Mouse (Mus musculus) neural tube, embryonic 14.5 days (tissue): ENCODE measurements around the gene Amigo2. TPM values are rescaled to one million over a fixed set of nuclear protein-coding genes. Genes with fewer than 3 reads are reported as not detected.
A peak's percentile ranks its signal among the peaks of the same experiment; 100 is the strongest.

ENCODE experiments used
- ATAC-seq: fragments of 200-750 bp; cut with Nextera tagmentation; 2 replicates; pipeline ENCODE4 v1.8.0; 2017; ENCODE audit warnings: low read depth, mild to moderate bottlenecking, moderate TSS enrichment, moderate library complexity
- H3K27ac ChIP-seq: fragments of 300-500 bp; sonication (generic); 2 replicates; pipeline ENCODE4 v1.5.1; 2014; ENCODE audit warnings: low read depth, mild to moderate bottlenecking, control low read depth, low read length, moderate library complexity, mixed read lengths
- H3K27me3 ChIP-seq: fragments of 300-500 bp; sonication (generic); 2 replicates; pipeline ENCODE4 v1.6.1; 2014; ENCODE audit warnings: low read length; ENCODE audit not compliant: control insufficient read depth, insufficient read depth
- H3K36me3 ChIP-seq: fragments of 300-500 bp; sonication (generic); 2 replicates; pipeline ENCODE4 v1.6.1; 2014; ENCODE audit warnings: low read length, mixed read lengths; ENCODE audit not compliant: control insufficient read depth, insufficient read depth
- H3K4me1 ChIP-seq: fragments of 300-500 bp; sonication (generic); 2 replicates; pipeline ENCODE4 v1.6.1; 2014; ENCODE audit warnings: low read length; ENCODE audit not compliant: control insufficient read depth, insufficient read depth
- H3K4me2 ChIP-seq: fragments of 300-500 bp; sonication (generic); 2 replicates; pipeline ENCODE4 v1.6.1; 2014; ENCODE audit warnings: mild to moderate bottlenecking, low read depth, low read length, control low read depth
- H3K4me3 ChIP-seq: fragments of 300-500 bp; sonication (generic); 2 replicates; pipeline ENCODE4 v1.5.1; 2014; ENCODE audit warnings: low read depth, low read length, control low read depth, mixed read lengths
- H3K9ac ChIP-seq: fragments of 300-500 bp; sonication (generic); replicated peaks from 2 replicates; pipeline ENCODE4 v1.6.1; 2014; ENCODE audit warnings: low read depth, mild to moderate bottlenecking, control low read depth, low read length, mixed read lengths
- H3K9me3 ChIP-seq: fragments of 300-500 bp; sonication (generic); 2 replicates; pipeline ENCODE4 v1.6.1; 2016; ENCODE audit warnings: low read length; ENCODE audit not compliant: control insufficient read depth
- WGBS: fragments of 180-500 bp; shearing (Covaris S2); extraction: QIAGEN DNeasy Blood & Tissue Kit; methylation state at CpG from one replicate; pipeline ENCODE4 v1.1.7; 2014; 5-methylcytosine and 5-hydroxymethylcytosine counted together
- polyA plus RNA-seq: library from polyadenylated mRNA; unstranded; fragments of >200 nt; fragmentation: Nextera tagmentation; extraction: Ambion mirVana; gene quantifications from 2 replicates; pipeline ENCODE4 v1.2.1, GENCODE M21; 2014

Amigo2 gene
- polyA plus RNA-seq, 1 experiment from 2014 or later: 8.5 TPM

GRCm38 (mm10) chr15:97258483-97259230 lies 11.6 kb upstream of the Amigo2 start:
- H3K27me3 ChIP-seq: no peaks in the 10 kb centered on the region
- H3K4me1 ChIP-seq: no peaks in the 10 kb centered on the region
- no peak for ATAC-seq
- no peaks in the 10 kb centered on the region for H3K36me3 ChIP-seq
- no peak overlapping the region for H3K4me2 ChIP-seq
- no peak overlapping the region for H3K9ac ChIP-seq
- no peak overlapping the region for H3K4me3 ChIP-seq
- H3K27ac ChIP-seq: no peak overlapping the region
- 90% methylated on average over 17 of the region's 17 CpGs for WGBS
- no peaks in the 10 kb centered on the region for H3K9me3 ChIP-seq

DNA sequence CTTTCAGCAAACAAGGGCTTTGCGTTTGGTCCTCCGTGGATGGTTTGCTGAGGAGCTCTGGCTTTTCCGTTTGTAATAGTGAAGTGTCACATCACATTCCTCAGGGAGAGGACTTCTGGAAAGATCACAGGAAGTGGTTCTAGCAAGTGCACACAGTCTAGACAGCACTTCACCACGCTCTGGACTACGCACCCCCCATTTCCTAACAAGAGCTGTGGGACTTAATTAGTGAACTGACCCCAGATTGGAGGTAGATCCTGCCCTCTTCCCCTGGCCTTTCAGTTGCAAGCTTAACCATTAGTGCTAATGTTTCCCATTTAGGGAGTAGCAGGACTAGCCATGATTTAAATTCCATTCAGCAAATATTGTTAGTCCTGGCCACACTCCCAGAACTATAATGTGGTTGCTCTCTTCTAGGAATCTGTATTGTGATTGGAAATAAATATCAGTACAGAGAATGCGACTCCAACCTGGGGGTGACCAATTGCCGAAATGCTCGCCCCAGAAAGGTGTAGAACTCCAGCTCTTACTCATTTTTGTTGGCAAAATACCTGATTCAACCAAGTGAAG lies 10.2 kb upstream of the Amigo2 start:
- ATAC-seq: no peak
- no peak overlapping the region for H3K4me3 ChIP-seq
- H3K27ac ChIP-seq: no peak overlapping the region
- WGBS: 84% methylated on average over 8 of the region's 8 CpGs
- H3K27me3 ChIP-seq: no peaks in the 10 kb centered on the region
- no peak overlapping the region for H3K9ac ChIP-seq
- H3K4me1 ChIP-seq: no peaks in the 10 kb centered on the region
- no peak overlapping the region for H3K4me2 ChIP-seq
- H3K9me3 ChIP-seq: no peaks in the 10 kb centered on the region
- no peaks in the 10 kb centered on the region for H3K36me3 ChIP-seq

GRCm38 (mm10) chr15:97256411-97256810 lies 9.3 kb upstream of the Amigo2 start:
- Histone ChIP-seq H3K9ac (no peak overlapping the region), H3K36me3 (no peaks in the 10 kb centered on the region), H3K27me3 (no peaks in the 10 kb centered on the region), H3K27ac (no peak overlapping the region), H3K9me3 (no peaks in the 10 kb centered on the region), H3K4me1 (no peaks in the 10 kb centered on the region), H3K4me2 (no peak overlapping the region), H3K4me3 (no peak overlapping the region)
- ATAC-seq: no peak
- WGBS: 95% methylated on average over 11 of the region's 11 CpGs

DNA sequence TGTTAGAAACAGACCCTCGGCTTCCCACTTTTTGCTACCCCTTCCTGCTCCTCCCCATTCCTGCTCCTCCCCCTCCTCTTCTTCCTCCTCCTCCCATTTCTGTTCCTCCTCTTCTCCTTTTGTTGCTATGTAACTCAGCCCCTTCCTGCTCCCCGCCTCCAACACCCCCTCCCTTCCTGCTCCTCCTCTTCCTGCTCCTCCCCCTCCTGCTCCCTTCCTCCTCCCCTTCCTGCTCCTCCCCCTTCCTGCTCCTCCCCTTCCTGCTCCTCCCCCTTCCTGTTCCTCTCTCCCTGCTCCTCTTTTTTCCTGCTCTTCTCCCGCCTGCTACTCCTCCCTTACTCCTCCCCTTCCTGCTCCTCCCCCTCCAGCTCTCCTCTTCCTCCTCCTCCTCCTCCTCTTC lies 8.7 kb upstream of the Amigo2 start:
- no peak overlapping the region for H3K4me2 ChIP-seq
- H3K4me1 ChIP-seq: no peaks in the 10 kb centered on the region
- 90% methylated on average over 3 of the region's 3 CpGs for WGBS
- no peak overlapping the region for H3K27ac ChIP-seq
- H3K27me3 ChIP-seq: no peaks in the 10 kb centered on the region
- H3K4me3 ChIP-seq: no peak overlapping the region
- no peak for ATAC-seq
- no peak overlapping the region for H3K9ac ChIP-seq
- H3K36me3 ChIP-seq: no peaks in the 10 kb centered on the region
- H3K9me3 ChIP-seq: no peaks in the 10 kb centered on the region

GRCm38 (mm10) chr15:97254375-97254774 lies 7.3 kb upstream of the Amigo2 start:
- H3K9me3 ChIP-seq: no peaks in the 10 kb centered on the region
- H3K27me3 ChIP-seq: no peaks in the 10 kb centered on the region
- ATAC-seq: no peak
- H3K4me1 ChIP-seq: no peaks in the 10 kb centered on the region
- no peak overlapping the region for H3K4me3 ChIP-seq
- H3K4me2 ChIP-seq: no peak overlapping the region
- H3K36me3 ChIP-seq: no peaks in the 10 kb centered on the region
- H3K27ac ChIP-seq: no peak overlapping the region
- whole genome bisulfite sequencing: 96% methylated on average over 4 of the region's 4 CpGs
- H3K9ac ChIP-seq: no peak overlapping the region

- H3K9ac ChIP-seq: no peak overlapping the region
- H3K4me3 ChIP-seq: no peak overlapping the region
- no peaks in the 10 kb centered on the region for H3K9me3 ChIP-seq
- H3K36me3 ChIP-seq: no peaks in the 10 kb centered on the region
- H3K27ac ChIP-seq: no peak overlapping the region
- H3K27me3 ChIP-seq: no peaks in the 10 kb centered on the region
- H3K4me2 ChIP-seq: no peak overlapping the region
- 0 out of 2 replicates have a peak, but pooled peaks cover 4% of the 10 kb centered on the region for H3K4me1 ChIP-seq
- 87% methylated on average over 8 of the region's 8 CpGs for WGBS
- ATAC-seq: no peak
Observed at GRCm38 (mm10) chr15:97252493-97253034, 5.5 kb upstream of the Amigo2 start.

DNA sequence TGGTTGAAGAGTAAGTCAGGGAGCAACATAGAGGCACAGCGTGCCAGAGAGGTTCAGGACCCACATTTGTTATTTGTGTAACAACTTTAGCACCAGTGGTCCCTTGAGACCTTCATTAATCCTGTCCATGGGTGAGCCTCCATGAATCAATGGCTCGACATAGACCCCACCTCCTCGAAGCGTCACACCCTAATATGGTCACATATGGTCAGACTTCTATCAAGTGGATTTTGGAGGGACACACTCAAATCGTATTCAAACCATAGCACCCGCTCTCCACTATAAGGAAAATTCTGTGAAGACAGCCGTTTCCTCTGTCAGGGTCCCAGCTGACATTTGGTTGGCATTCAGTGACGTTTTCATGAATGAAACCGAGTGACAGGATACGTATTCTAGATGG lies 2.2 kb upstream of the Amigo2 start:
- 96% methylated on average over 10 of the region's 10 CpGs for WGBS
- Histone ChIP-seq H3K27ac (no peak overlapping the region), H3K4me3 (no peak overlapping the region), H3K9me3 (no peaks in the 10 kb centered on the region), H3K4me1 (0 out of 2 replicates have a peak, but pooled peaks cover 4% of the 10 kb centered on the region), H3K36me3 (no peaks in the 10 kb centered on the region), H3K9ac (no peak overlapping the region), H3K4me2 (no peak overlapping the region), H3K27me3 (no peaks in the 10 kb centered on the region)
- ATAC-seq: no peak

DNA sequence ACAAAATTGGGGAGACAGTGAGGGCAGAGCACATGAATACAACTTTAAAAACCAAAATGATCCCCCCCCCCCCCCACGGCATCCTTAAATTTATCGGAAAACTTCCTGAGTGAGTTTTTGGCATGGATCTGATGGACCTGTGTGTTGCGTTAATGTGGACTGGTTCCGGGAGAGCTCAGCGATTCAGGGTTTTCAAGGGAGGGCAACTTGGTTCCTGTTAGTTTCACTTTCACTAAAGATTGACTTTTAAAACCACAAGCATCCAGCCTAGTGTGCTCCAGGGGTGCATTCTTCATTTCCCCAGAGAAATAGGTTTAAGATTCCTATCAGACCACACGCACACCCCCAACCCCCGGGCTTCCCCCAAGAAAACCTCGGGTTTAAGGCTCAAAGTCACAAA lies 1.2 kb upstream of the Amigo2 start:
- 65% methylated on average over 8 of the region's 8 CpGs for WGBS

GRCm38 (mm10) chr15:97247791-97248161 lies 689 bp upstream of the Amigo2 start:
- WGBS: under 1% methylated on average over 14 of the region's 14 CpGs
- no peaks in the 10 kb centered on the region for H3K36me3 ChIP-seq
- H3K4me3 ChIP-seq: peak overlapping the region; percentile 70
- peak overlapping the region; percentile 74 for H3K27ac ChIP-seq
- peak overlapping the region; percentile 85 for H3K9ac ChIP-seq
- ATAC-seq: no peak
- H3K4me2 ChIP-seq: peak overlapping the region; percentile 78
- H3K27me3 ChIP-seq: no peaks in the 10 kb centered on the region
- H3K9me3 ChIP-seq: no peaks in the 10 kb centered on the region
- 0 out of 2 replicates have a peak, but pooled peaks cover 4% of the 10 kb centered on the region for H3K4me1 ChIP-seq

More for the DNA sequence above, 1.2 kb upstream of the Amigo2 start:
- no peaks in the 10 kb centered on the region for H3K36me3 ChIP-seq
- H3K9ac ChIP-seq: no peak overlapping the region
- no peak overlapping the region; the same call in 1 of the 2 replicates for H3K27ac ChIP-seq
- peak overlapping the region; percentile 70; the same call in 1 of the 2 replicates for H3K4me3 ChIP-seq
- ATAC-seq: no peak
- H3K4me2 ChIP-seq: peak overlapping the region; percentile 78
- no peaks in the 10 kb centered on the region for H3K9me3 ChIP-seq
- H3K4me1 ChIP-seq: 0 out of 2 replicates have a peak, but pooled peaks cover 4% of the 10 kb centered on the region
- H3K27me3 ChIP-seq: no peaks in the 10 kb centered on the region
